Mouse (Mus musculus): Measurements from ENCODE around the gene Ebf1.

DNA sequence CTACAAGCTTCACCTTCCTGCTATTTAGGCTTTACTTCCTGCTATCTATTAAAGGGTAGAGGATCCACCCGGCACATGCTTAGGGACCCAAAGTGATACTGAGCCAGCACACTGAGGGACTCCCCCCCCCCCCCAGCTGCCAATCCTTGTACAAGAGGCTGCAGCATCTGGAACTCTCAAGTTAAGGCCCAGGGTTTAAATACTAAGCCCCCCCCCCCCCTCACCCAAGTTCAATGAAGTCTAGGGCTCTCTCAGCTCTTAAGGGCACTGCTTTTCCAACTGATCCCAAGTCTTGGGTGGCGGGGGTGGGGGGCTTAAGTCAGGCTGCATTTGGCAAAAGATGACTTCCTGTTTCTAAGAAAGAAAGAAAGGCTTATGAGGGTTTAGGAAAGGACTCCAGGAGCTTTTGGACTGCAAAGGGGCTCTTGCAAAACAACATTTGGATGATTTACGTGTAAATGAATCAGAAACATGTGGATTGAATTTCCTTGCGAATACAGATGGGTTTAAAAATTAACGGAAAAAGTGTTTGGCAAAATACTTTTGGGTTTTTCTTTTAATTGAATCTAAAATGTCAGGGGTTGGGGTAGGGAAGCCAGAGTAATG lies 385.7 kb downstream of the Ebf1 start:
- no peak for TF ChIP-seq GATA1 (IDR thresholded peaks at IDR 0.05; ENCODE audit: low read length)
- TF ChIP-seq TAL1 (IDR thresholded peaks at IDR 0.05; ENCODE audit: low read length): no peak

Data from erythroblast, embryonic 14.5 days (primary cell).